Mouse (Mus musculus) 3134 (cell line): ENCODE data around the gene Il6st.

ENCODE experiments used
- DNase-seq: peaks from one replicate; pipeline ENCODE4 v3.0.0-alpha.2; 2011; ENCODE audit warnings: low spot score; ENCODE audit not compliant: insufficient read length; ENCODE audit errors: extremely low read depth

Gene Il6st

DNA sequence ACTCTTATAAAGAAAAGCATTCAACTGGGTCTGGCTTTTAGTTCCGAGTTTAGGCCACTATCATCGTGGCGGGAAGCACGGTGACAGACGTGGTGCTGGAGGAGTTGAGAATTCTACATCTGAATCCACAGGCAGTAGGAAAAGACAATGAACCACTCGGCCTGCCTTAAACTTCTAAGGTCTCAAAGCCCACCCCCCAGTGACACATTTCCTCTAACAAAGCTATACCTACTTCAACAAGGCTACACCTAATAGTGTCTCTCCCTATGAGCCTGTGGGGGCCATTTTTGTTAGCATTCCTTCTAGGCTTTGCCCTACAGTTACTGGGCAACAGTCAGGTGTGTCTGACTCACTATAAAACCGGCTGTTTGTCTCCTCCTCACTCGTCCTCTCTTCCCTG lies 23.2 kb upstream of the Il6st start:
- no peak for DNase-seq

DNA sequence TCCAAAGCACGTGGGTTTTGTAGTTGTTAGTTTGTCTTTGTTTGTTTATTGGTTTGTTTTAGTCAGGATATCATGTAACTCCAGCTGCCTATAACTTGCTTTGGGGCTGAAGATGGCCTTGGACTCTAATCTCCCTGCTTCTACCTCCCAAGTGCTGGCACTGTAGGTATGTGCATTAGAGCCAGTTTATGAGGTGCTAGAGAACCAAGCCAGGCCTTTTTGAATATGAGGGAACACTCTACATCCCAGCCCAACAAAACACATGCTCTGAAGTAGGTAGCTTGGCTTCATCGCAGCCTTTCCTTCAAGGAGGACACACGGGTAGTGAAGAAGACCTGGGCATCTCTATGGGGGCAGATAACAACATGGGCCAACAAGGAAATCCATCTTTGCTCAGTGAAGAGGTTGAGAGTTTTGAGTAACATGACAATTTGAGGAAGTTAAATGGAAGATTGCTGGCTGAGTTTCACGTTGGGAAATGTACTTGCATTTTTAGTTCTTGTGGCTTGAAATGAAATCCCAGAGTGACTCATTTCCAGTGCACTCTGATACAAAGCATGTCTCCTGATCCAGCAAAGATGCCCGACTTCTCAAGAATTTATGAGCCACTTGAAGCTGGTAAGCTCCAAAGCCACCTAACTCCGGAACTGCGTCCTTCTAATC lies 20.9 kb upstream of the Il6st start:
- no peak for DNase-seq

DNA sequence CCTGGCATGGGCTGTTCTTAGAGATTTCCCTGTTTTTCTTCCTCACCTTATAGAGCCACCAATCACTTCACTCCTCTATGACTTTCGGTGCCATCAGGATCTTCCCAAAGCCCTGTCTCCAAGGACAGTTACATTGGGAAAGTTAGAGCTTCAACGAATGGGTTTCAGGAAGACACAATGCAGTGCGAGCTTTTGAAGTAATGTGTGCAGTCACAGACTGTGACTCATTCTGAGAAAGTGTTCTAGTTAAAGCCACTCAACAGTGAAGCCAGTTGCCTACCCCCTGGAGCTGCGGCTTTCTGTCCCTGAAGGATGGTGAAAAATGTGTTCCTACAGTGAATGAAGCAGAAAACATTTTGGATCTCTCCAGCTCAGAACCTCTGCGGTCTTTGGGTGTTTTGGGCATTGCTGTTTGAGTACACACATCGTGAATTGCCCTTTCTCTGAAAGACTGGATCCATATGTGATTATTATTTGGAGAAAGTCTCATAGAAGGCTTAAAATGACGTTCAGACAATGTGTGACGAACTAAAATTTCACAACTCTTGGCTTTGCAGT lies 16.7 kb upstream of the Il6st start:
- peak; percentile 59 for DNase-seq

DNA sequence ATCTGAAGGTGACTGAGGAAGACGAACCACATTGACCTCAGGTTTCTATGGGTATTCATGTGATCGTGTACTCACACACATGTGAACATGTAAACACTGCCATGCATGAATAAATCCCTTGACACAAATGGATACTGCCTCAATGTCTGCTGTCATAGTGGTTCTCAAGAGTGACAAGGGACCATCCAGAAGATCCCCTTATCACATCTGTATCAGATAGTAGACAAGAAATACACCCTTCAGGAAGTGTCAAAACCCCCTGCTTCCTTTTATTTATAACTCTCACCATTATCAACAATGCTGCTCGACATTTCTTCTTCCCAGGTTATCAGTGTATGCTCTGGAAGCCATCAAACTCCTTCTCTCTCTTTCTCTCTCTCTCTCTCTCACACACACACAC lies 13.7 kb upstream of the Il6st start:
- no peak for DNase-seq

DNA sequence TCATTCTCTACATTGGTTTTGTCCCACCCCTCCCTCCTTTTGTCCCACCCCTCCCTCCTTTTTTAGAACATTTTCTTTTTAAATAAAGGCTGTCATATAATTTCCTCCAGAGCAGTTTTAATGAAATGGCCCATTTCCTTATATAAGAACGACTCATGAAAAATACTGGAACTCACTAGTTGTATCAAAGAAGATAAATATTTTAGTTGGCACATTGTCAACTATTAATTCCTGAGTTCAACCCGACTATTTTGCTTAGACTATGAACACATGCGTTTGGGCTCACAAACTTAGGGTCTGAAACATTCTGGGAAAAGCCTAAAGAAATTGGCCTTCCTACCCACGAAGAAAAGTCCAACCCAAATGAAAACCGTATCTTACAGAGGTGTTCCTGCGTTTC lies 6.5 kb upstream of the Il6st start:
- no peak for DNase-seq

DNA sequence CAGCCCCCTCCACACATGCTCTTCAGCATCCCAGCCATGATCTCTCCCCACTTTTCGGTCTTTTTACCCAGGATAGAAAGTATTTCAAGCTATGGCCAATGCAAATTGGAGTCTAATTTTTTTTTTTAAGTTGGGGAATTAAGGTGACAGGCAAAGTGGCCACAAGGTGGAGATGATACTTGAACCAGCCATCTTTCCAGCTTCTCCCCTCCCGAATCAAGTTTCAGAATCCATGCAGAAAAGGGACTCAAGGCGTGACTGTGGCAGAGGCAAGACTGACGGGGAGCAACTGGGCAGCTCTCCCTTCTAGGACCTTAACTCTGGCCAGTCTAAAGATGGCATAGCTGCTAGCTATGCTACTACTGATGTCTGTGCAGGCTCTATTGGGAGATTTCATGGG lies 5.9 kb upstream of the Il6st start:
- DNase-seq = no peak

DNA sequence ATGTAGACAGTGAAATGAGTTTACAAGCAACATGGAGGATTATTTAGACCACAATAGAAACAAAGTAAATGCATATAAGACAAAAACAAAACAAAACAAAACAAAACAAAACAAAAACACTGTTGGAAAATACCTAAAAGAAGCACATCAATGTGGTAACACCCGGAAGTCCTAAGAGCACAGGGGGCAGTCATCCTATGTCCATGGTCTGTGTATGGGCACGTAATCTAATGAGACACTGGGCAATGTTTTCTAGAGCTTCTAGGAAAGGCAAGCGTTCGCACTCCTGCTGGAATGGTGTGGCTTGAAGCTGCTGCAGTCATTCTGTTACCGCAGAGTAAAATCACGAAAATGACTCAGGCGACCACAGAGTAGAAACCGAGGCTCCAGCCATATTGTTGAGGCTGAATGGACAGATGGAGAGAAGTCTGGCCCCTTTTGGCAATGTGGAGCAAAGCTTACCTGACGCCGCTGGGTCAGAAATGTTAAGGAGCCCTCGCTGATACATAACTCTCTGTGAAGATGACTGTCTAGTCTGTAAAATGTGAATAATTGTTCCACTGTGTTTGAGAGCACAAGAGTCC lies 5.3 kb upstream of the Il6st start:
- no peak for DNase-seq

DNA sequence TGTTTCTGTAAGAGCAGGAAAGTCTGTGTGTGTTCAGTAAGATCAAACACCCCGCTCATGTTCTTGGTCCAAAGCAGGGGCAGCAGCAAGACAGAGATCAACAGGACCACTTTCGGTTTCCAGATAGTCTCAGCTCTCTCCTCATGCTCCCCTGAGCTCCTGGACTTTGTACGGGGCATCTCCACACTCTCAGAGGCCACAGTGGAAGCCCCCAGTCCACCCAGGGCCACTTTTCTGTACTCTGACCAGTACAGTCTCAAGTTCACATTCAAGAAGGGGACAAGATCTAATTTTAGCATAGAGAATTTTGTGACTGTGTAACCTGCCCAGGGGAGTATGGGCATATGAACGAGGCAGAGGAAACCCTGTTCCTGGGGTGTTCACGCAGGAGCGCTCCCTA lies 3.9 kb upstream of the Il6st start:
- DNase-seq = no peak

DNA sequence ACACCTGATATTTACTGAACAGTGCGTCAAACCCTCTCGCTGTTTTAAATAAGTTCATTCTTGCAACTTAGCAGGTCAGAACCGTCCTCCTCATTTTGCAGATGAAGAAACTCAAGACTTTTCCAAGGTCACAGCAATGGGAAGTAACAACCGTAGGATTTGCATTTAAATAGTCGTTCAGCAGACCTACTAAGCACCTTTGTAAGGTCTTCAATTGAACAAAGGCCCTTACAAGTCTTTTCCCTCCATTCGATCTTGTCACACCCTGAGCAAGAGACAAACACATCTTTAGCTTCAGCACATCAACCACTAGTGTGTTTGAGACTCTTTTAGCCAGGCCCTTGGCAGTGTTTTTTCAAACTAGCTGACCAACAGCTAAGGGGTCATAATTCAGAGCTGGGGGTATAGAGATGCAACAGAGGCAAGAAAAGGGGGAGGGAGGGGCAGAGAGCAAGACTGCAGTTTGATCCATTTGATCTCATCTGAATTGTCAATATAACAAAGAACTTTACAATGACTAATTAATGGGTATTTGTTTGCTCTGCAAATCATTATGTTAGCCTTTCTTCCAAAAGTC lies 1.4 kb upstream of the Il6st start:
- no peak for DNase-seq

DNA sequence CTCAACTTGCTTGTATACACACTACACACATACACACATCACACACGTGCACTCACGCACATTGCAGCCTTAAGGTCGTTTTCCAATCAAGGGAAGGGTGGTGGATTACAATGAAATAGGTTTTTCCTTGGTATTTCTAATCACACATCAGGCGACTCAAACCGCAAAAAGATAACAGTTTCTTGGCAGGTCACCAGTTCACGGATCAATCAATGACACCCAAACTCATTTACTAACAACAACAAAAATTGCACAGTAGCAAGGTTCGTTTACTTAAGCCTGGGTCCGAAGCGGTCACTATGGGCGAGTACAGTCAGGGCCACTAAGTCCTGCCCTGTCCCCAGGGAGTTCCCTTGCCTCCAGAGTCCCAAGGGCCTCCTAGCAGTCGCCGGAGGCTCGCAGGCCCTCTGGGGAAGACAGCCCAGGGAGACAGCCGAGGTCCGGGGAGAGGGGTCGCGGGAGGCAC lies 500 bp upstream of the Il6st start:
- DNase-seq = no peak

DNA sequence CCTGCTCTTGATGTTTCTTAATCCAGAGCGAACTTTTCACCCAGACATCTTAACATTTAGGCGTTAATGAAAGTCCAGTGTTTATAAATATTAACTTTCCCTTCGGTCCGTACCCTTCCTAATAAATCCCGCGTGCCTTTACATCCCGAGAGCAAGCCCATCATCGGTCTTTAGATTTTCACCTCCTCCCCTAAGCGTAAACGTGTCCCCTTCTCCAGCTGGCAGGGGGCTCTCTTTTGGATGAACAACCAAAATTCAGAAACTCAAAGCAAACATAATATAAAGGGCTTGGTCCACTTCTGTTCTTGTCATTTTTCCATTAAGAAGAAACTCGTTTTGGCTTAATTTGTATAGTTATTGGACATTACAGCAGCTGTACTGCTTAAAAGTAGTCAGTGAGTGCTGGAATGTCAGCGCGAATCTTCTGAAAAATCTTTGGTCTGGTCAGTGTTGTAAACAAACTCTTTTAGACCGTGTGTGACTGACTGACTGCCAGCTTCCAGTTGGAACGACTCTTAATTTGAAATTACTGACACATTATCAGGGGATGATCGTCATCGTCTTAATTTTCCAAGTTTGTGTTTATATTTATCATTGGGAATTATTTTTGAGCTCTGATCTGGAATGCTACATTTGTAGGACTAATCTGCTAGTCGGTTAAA lies 887 bp downstream of the Il6st start:
- DNase-seq = no peak

DNA sequence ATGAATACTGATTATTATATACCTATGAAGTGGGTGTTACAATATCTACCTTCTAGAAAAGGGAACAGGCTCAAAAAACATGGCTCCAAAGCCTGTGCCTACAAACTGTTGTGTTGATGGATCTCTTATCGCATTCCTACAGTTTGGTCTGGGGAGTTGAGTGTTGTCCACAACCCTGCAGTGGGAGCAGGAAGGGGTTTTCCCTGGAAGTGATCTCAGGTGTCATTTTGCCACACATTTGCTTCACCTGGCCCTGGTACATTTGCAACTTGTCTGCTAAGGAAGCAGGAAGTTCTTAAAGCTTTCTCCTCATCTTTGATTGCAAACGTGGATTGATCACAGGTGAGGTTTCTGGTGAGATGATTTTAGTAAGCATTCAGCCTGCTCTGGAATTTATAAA lies 1.7 kb downstream of the Il6st start:
- DNase-seq = no peak

DNA sequence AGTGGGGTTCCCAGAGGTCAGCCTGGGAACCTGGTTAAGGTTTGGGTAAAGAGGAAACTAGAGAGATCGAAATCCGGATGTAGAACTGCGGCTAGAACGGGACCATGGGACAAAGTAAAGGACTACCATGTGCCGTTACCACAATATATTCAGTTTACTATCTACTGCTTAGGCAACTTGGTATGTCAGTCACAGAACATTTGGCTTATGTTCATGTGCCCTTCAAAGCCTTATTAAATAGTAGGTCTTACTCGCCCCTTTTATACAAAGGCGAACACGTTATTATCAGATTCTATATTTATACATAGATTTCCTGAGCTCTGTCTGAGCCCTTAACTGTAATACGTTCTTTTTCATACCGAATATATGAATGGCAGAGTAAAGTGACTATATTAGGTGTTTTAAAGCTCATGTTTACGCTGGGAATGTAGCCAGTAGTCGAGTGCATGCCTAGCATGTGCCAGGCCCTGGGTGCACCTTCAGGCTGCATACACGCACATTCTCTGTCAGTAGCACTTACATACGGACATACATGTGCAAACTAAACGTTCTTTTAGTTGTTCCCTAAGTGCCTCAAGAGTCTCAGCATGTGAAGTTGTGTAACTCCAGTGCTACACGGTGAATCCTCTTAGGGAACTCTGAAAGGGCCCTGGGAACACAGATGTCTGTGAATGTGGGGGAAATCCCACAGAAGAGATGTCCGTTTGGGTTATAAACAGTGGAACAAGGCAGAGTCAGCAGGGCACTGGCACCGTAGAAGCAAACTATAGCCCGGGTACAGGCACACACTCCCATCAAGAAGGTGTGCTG lies 2.5 kb downstream of the Il6st start:
- DNase-seq = no peak

DNA sequence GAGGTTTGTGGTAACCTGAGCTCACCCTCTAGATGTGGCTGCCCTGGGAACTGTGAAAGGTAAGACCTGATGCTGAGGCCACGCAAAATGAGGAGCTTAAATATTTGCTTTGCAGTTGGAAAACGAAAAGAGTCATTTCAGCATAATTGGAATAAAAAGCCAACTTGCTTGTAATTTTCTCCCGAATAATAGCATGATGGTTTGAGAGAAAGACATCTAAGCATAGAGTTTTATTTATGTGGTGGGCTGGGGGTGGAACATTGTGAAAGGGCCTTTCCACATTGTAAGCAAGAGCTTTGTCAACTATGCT lies 3.0 kb downstream of the Il6st start:
- DNase-seq = no peak

DNA sequence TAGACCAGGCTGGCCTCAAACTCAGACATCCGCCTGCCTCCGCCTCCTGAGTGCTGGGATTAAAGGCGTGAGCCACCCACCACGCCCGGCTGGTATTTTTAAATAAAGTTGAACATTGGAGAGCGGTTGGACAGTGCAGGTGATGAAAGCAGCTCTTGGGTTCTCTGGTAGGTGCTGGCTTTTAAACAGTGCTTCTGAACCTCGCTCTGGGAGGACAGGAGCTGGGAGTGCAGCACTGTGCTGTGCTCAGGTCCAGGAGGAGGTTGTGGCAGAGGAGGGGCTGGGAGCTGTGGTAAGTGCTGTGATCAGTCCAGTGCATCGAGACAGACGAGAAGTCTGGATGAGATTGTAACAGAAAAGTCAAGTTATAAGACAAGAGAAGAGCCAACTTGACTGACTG lies 3.5 kb downstream of the Il6st start:
- no peak for DNase-seq

DNA sequence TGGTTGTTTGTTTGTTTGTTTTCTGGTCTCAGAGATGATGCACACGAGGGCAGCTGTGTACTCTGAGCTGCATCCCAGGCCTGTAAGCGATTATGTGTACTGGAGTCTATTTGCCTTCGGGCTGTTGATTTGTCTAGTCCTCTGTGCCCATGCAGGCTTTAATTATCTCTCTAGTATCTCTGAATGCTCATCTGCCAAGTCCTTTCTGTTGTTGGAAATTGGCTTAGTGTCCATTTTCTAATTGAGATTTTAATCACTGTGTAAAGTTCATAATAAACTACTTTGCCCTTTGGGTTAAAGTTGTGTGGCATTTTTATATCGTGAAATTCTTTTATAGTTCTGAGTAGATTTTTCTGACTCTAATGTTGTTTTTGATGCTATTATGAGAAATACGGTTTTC lies 5.6 kb downstream of the Il6st start:
- no peak for DNase-seq

DNA sequence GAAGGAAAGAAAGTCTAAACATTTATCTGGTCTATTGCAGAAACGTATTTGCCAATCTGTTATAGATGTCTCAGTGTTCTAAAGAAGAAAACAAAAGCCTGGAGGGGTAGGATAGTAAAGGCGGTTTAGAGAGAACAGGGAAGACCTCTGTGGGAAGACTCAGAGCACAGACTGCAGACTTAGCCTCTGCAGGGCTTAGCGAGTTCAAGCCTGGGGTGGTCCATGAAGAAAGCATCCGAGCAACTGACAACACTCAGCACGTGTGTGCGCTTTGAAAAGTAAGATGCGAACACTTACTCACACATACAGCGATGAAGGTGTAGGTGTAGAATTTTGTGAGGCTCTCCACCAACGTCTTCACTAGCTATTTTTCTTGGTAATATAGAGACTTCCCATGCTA lies 7.3 kb downstream of the Il6st start:
- DNase-seq = no peak

DNA sequence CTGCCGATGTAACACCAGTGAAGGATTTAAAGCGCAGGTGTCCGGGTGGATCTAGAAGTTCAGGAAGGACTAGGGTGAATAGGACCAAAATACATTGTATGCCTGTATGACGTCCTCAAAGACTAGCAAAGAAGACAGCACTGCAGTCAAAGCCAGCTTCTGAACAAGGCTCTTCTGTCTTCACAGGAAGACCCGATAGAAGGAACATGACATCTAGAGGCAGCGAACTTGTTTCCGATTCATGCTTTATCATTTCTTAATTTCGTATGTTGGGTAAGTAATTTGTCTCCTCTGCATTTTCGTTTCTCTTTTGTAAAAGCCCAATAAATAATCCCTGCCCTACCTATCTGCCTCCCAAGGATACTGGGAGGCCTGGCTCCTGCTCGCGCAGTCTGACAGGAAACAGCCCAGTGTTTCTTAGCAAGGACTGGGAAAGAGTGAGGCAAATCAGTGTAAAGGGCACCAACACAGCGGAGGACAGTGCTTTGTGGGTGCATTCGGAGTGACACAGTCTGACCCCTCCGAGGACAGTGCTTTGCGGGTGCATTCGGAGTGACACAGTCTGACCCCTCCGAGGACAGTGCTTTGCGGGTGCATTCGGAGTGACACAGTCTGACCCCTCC lies 8.6 kb downstream of the Il6st start:
- no peak for DNase-seq

DNA sequence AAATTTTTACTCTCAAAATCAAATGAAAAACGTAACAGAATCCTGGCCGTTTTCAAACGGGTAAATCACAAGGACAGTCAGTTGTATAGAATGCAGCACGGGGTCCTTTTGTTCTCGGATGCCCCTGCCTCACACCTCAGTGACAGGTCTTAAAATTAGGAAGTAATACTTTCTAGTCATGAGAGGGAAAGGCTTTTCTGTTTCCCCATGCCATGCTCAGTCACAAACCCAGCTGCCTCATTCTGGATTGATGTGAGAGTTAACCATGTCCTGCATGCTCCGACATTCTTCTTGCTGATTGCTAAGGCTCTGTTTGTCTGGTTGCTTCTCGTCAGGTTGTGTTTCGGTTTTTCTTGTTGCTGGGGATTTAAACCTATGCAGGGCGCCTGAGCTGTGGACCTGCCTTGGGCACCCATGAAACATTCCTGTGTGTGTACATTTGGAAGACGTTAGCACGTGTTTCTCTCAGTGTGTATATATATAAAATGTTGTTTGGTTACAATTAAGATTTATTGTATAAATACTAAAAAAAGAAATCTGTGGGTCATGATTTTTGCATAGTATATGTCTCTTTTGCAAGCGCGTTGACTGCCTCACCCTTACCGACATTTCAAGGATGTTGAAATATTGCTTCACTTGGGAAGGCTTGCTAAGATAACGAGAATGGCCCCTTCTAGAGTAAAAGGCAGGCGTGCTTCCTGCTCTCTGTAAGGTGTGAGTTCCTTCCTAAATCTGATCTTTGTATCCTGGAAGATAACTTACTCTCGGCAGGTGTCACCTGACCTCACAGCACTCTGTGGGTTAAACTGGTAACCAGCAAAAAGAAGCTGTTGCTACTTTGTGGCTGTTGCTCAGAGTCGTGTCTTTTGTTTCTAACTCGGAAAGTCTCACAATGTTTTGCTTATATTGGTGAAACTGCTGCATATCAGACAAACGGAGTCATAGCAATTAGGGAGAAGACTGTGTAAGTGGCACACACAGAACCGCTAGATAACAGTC lies 10.2 kb downstream of the Il6st start:
- no peak for DNase-seq
